Mouse (Mus musculus) testis, adult 2 months (tissue): ENCODE data around the gene Pon1.

Experiments
- CTCF ChIP-seq: fragments of 200-500 bp; IDR thresholded peaks from 2 replicates; pipeline ENCODE4 v1.5.1; 2012; ENCODE audit warnings: low read depth, mild to moderate bottlenecking, inconsistent platforms, low read length, moderate library complexity; ENCODE audit not compliant: control insufficient read depth, insufficient read depth, insufficient replicate concordance
- POLR2A ChIP-seq: fragments of 200-500 bp; IDR thresholded peaks from 2 replicates; pipeline ENCODE4 v1.6.1; 2012; ENCODE audit warnings: low read depth, mild to moderate bottlenecking, inconsistent platforms, low read length, moderate library complexity; ENCODE audit not compliant: control insufficient read depth

DNA sequence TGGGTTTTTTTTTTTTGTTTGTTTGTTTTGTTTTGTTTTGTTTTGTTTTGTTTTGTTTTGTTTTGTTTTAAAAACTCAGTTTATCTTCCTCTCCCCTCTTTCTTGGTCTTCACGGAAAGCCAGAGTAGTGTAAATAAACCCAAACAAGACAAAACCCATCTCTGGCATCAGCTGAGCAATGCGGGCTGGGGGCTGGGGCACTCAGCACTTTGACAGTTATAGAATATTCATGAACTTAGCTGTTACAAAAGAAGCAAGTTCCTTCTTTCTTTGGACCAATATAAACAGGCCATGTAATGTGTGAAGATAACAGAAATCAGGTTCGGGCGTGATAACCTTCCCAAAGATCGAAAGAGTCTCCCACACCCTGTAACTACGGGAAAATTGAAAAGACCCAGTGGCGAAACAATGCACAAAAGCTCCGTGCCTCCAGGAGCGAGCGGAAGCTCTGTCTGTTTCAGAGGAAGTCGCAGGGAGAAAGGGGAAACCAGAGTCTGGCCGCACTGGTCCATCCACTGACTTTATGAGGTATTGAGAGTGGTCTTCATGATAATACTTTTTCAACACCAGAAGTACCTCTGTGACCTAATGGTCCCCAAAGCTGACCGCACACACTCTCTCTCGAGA, 26.6 kb downstream of the Pon1 start:
- TF ChIP-seq POLR2A: no peak
- TF ChIP-seq CTCF: no peak
